Mouse (Mus musculus): ENCODE results near the gene Nsd2. TPM values are rescaled to one million over a fixed set of nuclear protein-coding genes. Genes with fewer than 3 reads are reported as not detected.

The Nsd2 gene
- polyA plus RNA-seq (2015; fragmentation: Nextera tagmentation; extraction: Ambion mirVana), result 8.0 and 13.9 TPM in 2 replicates

GRCm38 (mm10) chr5:33819876-33820732 lies at the start of gene Nsd2:
TSS of gene Nsd2 (plus strand) at chr5:33820725.
- peak within 1 kb of the TSS; percentile 98 for H3K4me2 ChIP-seq (ENCODE audit: low read depth, low read length)
- ATAC-seq (peak; percentile 88), DNase-seq (peak; percentile 89)
- peaks cover 17% of the 10 kb centered on the region for H3K4me1 ChIP-seq (ENCODE audit: insufficient read depth)
- peak within 1 kb of the TSS; percentile 93 for H3K27ac ChIP-seq (ENCODE audit: low read depth)
- H3K36me3 ChIP-seq (replicated peaks; ENCODE audit: insufficient read depth, low read length), result no peaks in the 10 kb centered on the region; the same call in 1 of the 2 replicates
- TF ChIP-seq EP300 (IDR thresholded peaks at IDR 0.05; ENCODE audit: low read depth) (no peak), CTCF (IDR thresholded peaks at IDR 0.05; ENCODE audit: low read depth) (no peak)
- peak within 1 kb of the TSS; percentile 90 for H3K9ac ChIP-seq (replicated peaks)
- WGBS (ENCODE audit: insufficient replicate concordance), result under 1% methylated on average over 80 of the region's 136 CpGs
- H3K9me3 ChIP-seq (ENCODE audit: low read length), result no peaks in the 10 kb centered on the region
- no peaks in the 10 kb centered on the region for H3K27me3 ChIP-seq (ENCODE audit: insufficient read depth, low read length)
- peak within 1 kb of the TSS; percentile 84 for H3K4me3 ChIP-seq (ENCODE audit: low read depth, low read length)

- no peak overlapping the region for H3K4me2 ChIP-seq (ENCODE audit: low read depth, low read length)
- H3K4me3 ChIP-seq (ENCODE audit: low read depth, low read length), result no peak overlapping the region
- no peak for ATAC-seq
- no peak overlapping the region for H3K27ac ChIP-seq (ENCODE audit: low read depth)
- H3K36me3 ChIP-seq (replicated peaks; ENCODE audit: insufficient read depth, low read length), result peaks cover 9% of the 10 kb centered on the region
- H3K9ac ChIP-seq (replicated peaks), result no peak overlapping the region
- no peak for DNase-seq
- H3K9me3 ChIP-seq (ENCODE audit: low read length), result no peaks in the 10 kb centered on the region
- no peaks in the 10 kb centered on the region for H3K27me3 ChIP-seq (ENCODE audit: insufficient read depth, low read length)
- H3K4me1 ChIP-seq (ENCODE audit: insufficient read depth), result peaks cover 3% of the 10 kb centered on the region
- TF ChIP-seq EP300 (IDR thresholded peaks at IDR 0.05; ENCODE audit: low read depth), result no peak
- TF ChIP-seq CTCF (IDR thresholded peaks at IDR 0.05; ENCODE audit: low read depth), result no peak
Measured at GRCm38 (mm10) chr5:33777195-33777594, 43.3 kb upstream of the Nsd2 start.

GRCm38 (mm10) chr5:33781964-33782344 lies 38.6 kb upstream of the Nsd2 start:
- peak overlapping the region; percentile 93 for H3K9ac ChIP-seq (replicated peaks)
- 5% methylated on average over 11 of the region's 11 CpGs for WGBS (ENCODE audit: insufficient replicate concordance)
- ATAC-seq (no peak), DNase-seq (no peak)
- TF ChIP-seq CTCF (IDR thresholded peaks at IDR 0.05; ENCODE audit: low read depth) (no peak), EP300 (IDR thresholded peaks at IDR 0.05; ENCODE audit: low read depth) (no peak)
- H3K36me3 ChIP-seq (replicated peaks; ENCODE audit: insufficient read depth, low read length), result peaks cover 7% of the 10 kb centered on the region; the same call in 1 of the 2 replicates
- peaks cover 9% of the 10 kb centered on the region for H3K4me1 ChIP-seq (ENCODE audit: insufficient read depth)
- H3K4me3 ChIP-seq (ENCODE audit: low read depth, low read length), result peak overlapping the region; percentile 97
- H3K27ac ChIP-seq (ENCODE audit: low read depth), result peak overlapping the region; percentile 95
- H3K27me3 ChIP-seq (ENCODE audit: insufficient read depth, low read length), result no peaks in the 10 kb centered on the region
- no peaks in the 10 kb centered on the region for H3K9me3 ChIP-seq (ENCODE audit: low read length)
- peak overlapping the region; percentile 94 for H3K4me2 ChIP-seq (ENCODE audit: low read depth, low read length)

GRCm38 (mm10) chr5:33782345-33782998 lies 38.1 kb upstream of the Nsd2 start, which contains the start of gene Letm1:
TSS of gene Letm1 (minus strand) at chr5:33782817.
- peaks cover 4% of the 10 kb centered on the region; the same call in 1 of the 2 replicates for H3K36me3 ChIP-seq (replicated peaks; ENCODE audit: insufficient read depth, low read length)

GRCm38 (mm10) chr5:33782999-33783390 lies 37.5 kb upstream of the Nsd2 start:
- H3K27me3 ChIP-seq (ENCODE audit: insufficient read depth, low read length), result no peaks in the 10 kb centered on the region
- H3K4me3 ChIP-seq (ENCODE audit: low read depth, low read length), result peak overlapping the region; percentile 97
- 14% methylated on average over 6 of the region's 6 CpGs for WGBS (ENCODE audit: insufficient replicate concordance)
- H3K36me3 ChIP-seq (replicated peaks; ENCODE audit: insufficient read depth, low read length), result no peaks in the 10 kb centered on the region; the same call in 1 of the 2 replicates
- DNase-seq (no peak), ATAC-seq (no peak; the same call in 1 of the 2 replicates)
- peak overlapping the region; percentile 53 for H3K9ac ChIP-seq (replicated peaks)
- peaks cover 9% of the 10 kb centered on the region for H3K4me1 ChIP-seq (ENCODE audit: insufficient read depth)
- TF ChIP-seq EP300 (IDR thresholded peaks at IDR 0.05; ENCODE audit: low read depth) (no peak), CTCF (IDR thresholded peaks at IDR 0.05; ENCODE audit: low read depth) (no peak)
- H3K9me3 ChIP-seq (ENCODE audit: low read length), result no peaks in the 10 kb centered on the region
- peak overlapping the region; percentile 94 for H3K4me2 ChIP-seq (ENCODE audit: low read depth, low read length)
- H3K27ac ChIP-seq (ENCODE audit: low read depth), result no peak overlapping the region

More at GRCm38 (mm10) chr5:33782345-33782998, 38.1 kb upstream of the Nsd2 start, which contains the start of gene Letm1:
- ATAC-seq (peak; percentile 100), DNase-seq (peak; percentile 93)
- peak within 1 kb of the TSS; percentile 97 for H3K4me3 ChIP-seq (ENCODE audit: low read depth, low read length)
- H3K4me2 ChIP-seq (ENCODE audit: low read depth, low read length), result peak within 1 kb of the TSS; percentile 94
- WGBS (ENCODE audit: insufficient replicate concordance), result 1% methylated on average over 56 of the region's 65 CpGs
- TF ChIP-seq CTCF (IDR thresholded peaks at IDR 0.05; ENCODE audit: low read depth) (peak; percentile 37), EP300 (IDR thresholded peaks at IDR 0.05; ENCODE audit: low read depth) (no peak)
- H3K27me3 ChIP-seq (ENCODE audit: insufficient read depth, low read length), result no peaks in the 10 kb centered on the region
- H3K4me1 ChIP-seq (ENCODE audit: insufficient read depth), result peaks cover 9% of the 10 kb centered on the region
- H3K9ac ChIP-seq (replicated peaks), result peak within 1 kb of the TSS; percentile 93
- H3K9me3 ChIP-seq (ENCODE audit: low read length), result no peaks in the 10 kb centered on the region
- peak within 1 kb of the TSS; percentile 95 for H3K27ac ChIP-seq (ENCODE audit: low read depth)

All from liver, postnatal 0 days (tissue).